Mouse (Mus musculus) stomach, embryonic 15.5 days (tissue): Measurements from ENCODE around the gene Cd276. TPM values are rescaled to one million over a fixed set of nuclear protein-coding genes. Genes with fewer than 3 reads are reported as not detected.

Experiments used
- ATAC-seq: fragments of 200-750 bp; cut with Nextera tagmentation; 2 replicates; pipeline ENCODE4 v1.8.0; 2017; ENCODE audit warnings: low read depth, moderate number of reproducible peaks, moderate TSS enrichment; ENCODE audit not compliant: insufficient read depth, low FRiP score
- H3K27ac ChIP-seq: fragments of 300-500 bp; sonication (generic); 2 replicates; pipeline ENCODE4 v1.5.1; 2015; ENCODE audit warnings: mild to moderate bottlenecking, inconsistent platforms
- H3K27me3 ChIP-seq: fragments of 300-500 bp; sonication (generic); replicated peaks from 2 replicates; pipeline ENCODE4 v1.6.1; 2015; ENCODE audit warnings: inconsistent platforms
- H3K36me3 ChIP-seq: fragments of 300-500 bp; sonication (generic); 2 replicates; pipeline ENCODE4 v1.6.1; 2015; ENCODE audit warnings: inconsistent platforms
- H3K4me1 ChIP-seq: fragments of 300-500 bp; sonication (generic); 2 replicates; pipeline ENCODE4 v1.6.1; 2015; ENCODE audit warnings: inconsistent platforms
- H3K4me2 ChIP-seq: fragments of 300-500 bp; sonication (generic); 2 replicates; pipeline ENCODE4 v1.6.1; 2015; ENCODE audit warnings: mild to moderate bottlenecking, inconsistent platforms
- H3K4me3 ChIP-seq: fragments of 300-500 bp; sonication (generic); replicated peaks from 2 replicates; pipeline ENCODE4 v1.5.1; 2015; ENCODE audit warnings: inconsistent platforms
- H3K9ac ChIP-seq: fragments of 300-500 bp; sonication (generic); 2 replicates; pipeline ENCODE4 v1.6.1; 2015; ENCODE audit warnings: inconsistent platforms
- H3K9me3 ChIP-seq: fragments of 300-500 bp; sonication (generic); 2 replicates; pipeline ENCODE4 v1.6.1; 2016; ENCODE audit warnings: inconsistent platforms
- WGBS: fragments of 180-500 bp; shearing (Covaris S2); methylation state at CpG from one replicate; pipeline ENCODE4 v1.1.7; 2015; 5-methylcytosine and 5-hydroxymethylcytosine counted together
- polyA plus RNA-seq: library from polyadenylated mRNA; unstranded; fragments of >200 nt; fragmentation: Nextera tagmentation; extraction: Ambion mirVana; gene quantifications from 2 replicates; pipeline ENCODE4 v1.2.1, GENCODE M21; 2015

The Cd276 gene
- polyA plus RNA-seq, 1 experiment from 2014 or later, result 28.7 TPM

DNA sequence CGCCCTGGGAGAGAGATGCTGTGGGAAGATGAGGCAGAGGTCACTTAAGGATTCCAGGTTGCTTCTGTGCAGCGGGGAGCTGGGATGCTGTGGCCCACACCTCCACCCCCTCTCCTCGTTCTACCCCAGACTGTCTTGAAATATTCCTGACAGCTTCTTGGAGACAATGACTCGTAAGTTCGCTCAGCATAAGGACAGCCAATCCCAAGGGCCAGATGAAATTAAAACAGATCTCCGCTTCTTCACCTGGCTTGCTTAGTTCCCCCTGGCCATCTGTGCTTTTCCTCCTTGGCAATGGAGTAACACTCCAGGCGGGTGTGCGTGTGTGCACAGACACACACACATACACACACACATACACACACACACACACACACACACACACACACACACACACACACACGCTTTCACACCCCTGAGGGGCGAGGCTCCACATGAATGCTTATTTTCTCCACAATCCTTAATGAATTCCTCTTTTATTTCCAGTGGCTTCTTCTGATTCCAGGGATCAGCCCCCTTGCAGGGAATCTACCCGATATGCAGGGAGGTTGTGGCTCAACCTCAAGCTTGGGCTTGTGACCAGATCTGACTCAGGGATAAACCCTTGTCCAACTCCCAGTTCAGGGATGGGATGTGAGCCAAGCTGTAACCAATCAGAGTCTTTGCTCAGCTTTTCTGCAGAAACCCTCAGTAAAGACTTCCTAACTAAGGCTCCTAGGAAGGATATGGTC lies 8.4 kb downstream of the Cd276 start:
- H3K27ac ChIP-seq, result no peak overlapping the region
- no peaks in the 10 kb centered on the region for H3K27me3 ChIP-seq
- no peak overlapping the region for H3K9ac ChIP-seq
- H3K4me1 ChIP-seq, result peaks cover 26% of the 10 kb centered on the region
- H3K36me3 ChIP-seq, result no peaks in the 10 kb centered on the region
- no peak overlapping the region for H3K4me2 ChIP-seq
- H3K4me3 ChIP-seq, result no peak overlapping the region
- no peaks in the 10 kb centered on the region for H3K9me3 ChIP-seq
- no peak for ATAC-seq
- 72% methylated on average over 11 of the region's 11 CpGs for WGBS

DNA sequence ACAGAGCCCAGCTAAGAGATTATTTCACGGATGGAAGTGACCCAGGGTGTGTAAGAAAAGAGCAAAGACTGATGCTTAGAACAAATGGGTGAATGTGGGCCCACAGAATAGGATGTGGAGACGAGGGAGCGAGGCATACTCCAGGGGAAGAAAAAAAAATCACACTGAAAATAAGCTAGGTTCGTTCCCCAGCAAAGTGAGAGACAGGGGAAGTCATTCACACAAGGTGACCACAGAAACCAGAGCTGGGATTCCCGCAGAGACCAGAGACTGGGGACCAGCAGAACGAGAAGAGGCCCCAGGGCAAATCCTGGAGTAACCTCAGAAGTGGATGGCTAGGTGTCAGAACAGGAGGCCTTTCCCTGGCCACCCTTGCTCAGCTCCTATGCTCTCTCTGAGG lies 9.8 kb downstream of the Cd276 start:
- WGBS, result 63% methylated on average over 6 of the region's 6 CpGs
- Histone ChIP-seq H3K4me1 (peaks cover 29% of the 10 kb centered on the region), H3K27ac (no peak overlapping the region), H3K9me3 (no peaks in the 10 kb centered on the region), H3K27me3 (no peaks in the 10 kb centered on the region), H3K4me3 (no peak overlapping the region), H3K4me2 (0 out of 2 replicates have a peak overlapping the region, but pooled peaks have one; percentile 9), H3K9ac (no peak overlapping the region), H3K36me3 (no peaks in the 10 kb centered on the region)
- ATAC-seq, result no peak

DNA sequence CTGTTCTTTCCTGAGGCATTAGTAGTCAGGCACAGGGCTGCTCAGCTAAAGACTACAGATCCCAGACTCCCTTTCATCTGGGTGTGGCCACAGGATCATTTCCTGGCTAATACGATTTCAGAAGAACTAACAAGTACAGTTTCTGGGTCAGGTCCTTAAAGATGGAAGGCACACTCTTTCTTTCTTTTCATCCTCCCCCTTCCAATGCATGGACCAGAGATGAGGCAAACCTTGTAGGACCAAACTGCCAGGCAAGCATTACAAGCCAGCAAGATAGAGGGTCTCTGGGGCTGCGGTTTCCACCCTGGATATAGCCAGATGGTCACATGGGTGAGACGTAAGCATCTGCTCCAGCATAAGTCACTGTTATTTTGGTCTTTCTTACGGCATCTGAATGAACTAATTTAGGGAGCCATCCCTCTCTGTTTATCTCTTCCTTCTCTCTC lies 10.3 kb downstream of the Cd276 start:
- no peak overlapping the region for H3K27ac ChIP-seq
- H3K4me1 ChIP-seq, result peaks cover 29% of the 10 kb centered on the region

DNA sequence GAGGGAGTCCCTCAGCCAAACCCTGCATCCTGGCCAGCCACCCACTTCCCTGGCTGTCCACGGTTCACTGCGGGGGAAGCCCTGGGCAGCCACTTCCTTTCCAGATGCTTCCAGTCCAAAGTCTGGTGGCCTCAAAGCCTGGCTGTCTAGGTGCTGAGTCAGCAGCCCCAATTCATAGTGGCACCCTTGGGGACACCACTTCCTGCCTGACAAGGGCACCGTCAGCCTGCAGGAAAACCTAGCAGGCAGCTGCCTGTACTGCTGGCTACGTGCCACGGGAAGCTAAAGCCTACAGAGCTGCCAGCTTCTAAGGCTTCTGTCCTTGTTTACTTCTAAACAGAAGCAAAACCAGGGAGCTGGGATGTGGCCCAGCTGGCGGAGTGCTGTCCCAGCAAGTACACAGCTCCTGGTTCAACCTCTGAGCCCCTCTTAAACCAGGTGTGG lies 13.3 kb downstream of the Cd276 start:
- H3K27ac ChIP-seq, result peak overlapping the region; percentile 42; the same call in 1 of the 2 replicates
- peaks cover 11% of the 10 kb centered on the region for H3K36me3 ChIP-seq
- 0 out of 2 replicates have a peak, but pooled peaks have one; percentile 71 for ATAC-seq
- WGBS, result 33% methylated on average over 6 of the region's 6 CpGs
- no peak overlapping the region for H3K4me3 ChIP-seq
- H3K4me2 ChIP-seq, result no peak overlapping the region
- H3K9ac ChIP-seq, result no peak overlapping the region
- peaks cover 19% of the 10 kb centered on the region for H3K4me1 ChIP-seq
- no peaks in the 10 kb centered on the region for H3K27me3 ChIP-seq
- no peaks in the 10 kb centered on the region for H3K9me3 ChIP-seq

More for the DNA sequence above, 10.3 kb downstream of the Cd276 start:
- 52% methylated on average over 4 of the region's 4 CpGs for WGBS
- 0 out of 2 replicates have a peak overlapping the region, but pooled peaks have one; percentile 9 for H3K4me2 ChIP-seq
- H3K9me3 ChIP-seq, result no peaks in the 10 kb centered on the region
- no peak overlapping the region for H3K4me3 ChIP-seq
- ATAC-seq, result no peak
- no peaks in the 10 kb centered on the region for H3K27me3 ChIP-seq
- H3K36me3 ChIP-seq, result no peaks in the 10 kb centered on the region
- H3K9ac ChIP-seq, result no peak overlapping the region

DNA sequence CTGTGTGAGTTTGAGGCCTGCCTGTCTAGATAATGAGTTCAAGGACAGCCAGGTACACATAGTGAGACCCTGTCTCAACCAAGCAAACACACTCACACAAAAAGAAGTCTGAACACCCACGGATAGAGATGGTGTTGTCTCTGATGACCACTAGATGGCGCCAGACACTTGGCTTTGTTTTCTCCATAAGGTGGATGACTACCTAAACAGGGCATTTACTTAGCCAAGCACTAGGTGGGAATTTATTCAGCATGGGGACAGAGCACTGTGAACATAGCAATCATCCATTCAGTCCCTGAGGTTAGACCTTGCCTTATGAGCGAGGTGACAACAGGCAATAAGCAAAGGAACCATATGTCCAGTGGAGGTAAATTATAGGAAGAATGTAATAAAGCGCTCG lies 15.4 kb downstream of the Cd276 start:
- no peak for ATAC-seq
- Histone ChIP-seq H3K9ac (no peak overlapping the region), H3K27ac (no peak overlapping the region), H3K36me3 (peaks cover 17% of the 10 kb centered on the region), H3K4me1 (peaks cover 14% of the 10 kb centered on the region), H3K4me2 (no peak overlapping the region), H3K27me3 (no peaks in the 10 kb centered on the region), H3K9me3 (no peaks in the 10 kb centered on the region), H3K4me3 (no peak overlapping the region)
- 45% methylated on average over 5 of the region's 5 CpGs for WGBS

DNA sequence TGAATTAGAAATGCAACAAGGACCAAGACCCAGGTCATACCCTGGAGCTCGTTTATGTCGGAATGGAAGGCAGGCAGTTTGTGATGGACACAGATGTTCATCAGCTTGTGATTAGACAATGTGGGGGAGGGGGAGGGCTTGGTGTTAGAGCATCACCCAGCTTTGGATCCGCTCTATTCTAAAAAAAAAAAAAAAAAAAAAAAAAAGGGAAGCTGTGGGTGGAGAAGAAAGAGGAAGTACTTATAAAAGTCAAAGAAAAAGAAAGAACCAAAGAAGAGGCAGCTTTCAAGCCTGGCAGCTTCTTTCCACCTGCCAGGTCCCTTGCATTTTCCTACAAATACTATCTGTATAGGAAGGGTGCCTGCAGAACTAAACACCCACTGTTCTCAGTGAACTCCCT lies 17.5 kb downstream of the Cd276 start:
- no peak for ATAC-seq

DNA sequence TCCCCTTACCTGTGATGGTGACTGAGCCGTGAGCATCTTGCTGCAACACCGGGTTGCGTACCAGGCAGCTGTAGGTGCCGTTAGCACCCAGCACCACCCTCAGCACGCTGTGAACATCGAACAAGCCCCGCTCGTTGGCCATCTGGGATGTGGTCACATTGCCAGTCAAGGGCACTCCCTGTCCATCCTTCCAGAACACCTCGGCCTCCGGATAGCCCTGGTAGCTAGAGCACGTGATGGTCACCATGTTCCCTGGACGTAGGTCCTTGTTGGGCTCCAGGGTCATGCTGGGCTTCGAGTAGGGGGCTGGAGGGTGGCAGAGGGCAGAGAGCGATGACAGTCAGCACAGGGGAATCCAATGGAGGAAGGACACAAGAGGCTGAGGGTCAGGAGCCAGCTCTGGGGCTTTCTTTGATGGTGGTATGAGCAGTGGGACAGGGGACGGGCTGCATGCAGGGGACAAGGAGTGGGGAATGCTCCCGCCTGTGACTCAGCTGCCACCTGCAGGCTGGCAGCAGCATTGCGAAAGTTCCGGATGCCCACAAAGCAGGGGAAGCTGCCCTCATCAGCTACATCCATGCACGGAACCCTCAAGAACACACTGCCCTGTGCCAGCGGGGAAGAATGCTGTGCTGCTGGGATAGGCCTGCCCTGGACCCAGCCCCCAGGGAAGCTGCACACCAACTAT lies 19.6 kb downstream of the Cd276 start:
- H3K27me3 ChIP-seq, result no peaks in the 10 kb centered on the region
- no peak overlapping the region for H3K27ac ChIP-seq
- WGBS, result 79% methylated on average over 20 of the region's 20 CpGs
- H3K4me3 ChIP-seq, result no peak overlapping the region
- H3K9ac ChIP-seq, result no peak overlapping the region
- no peaks in the 10 kb centered on the region for H3K4me1 ChIP-seq
- no peak overlapping the region for H3K4me2 ChIP-seq
- peaks cover 23% of the 10 kb centered on the region for H3K36me3 ChIP-seq
- no peak for ATAC-seq
- no peaks in the 10 kb centered on the region for H3K9me3 ChIP-seq

More for the DNA sequence above, 17.5 kb downstream of the Cd276 start:
- H3K36me3 ChIP-seq, result peaks cover 17% of the 10 kb centered on the region
- no peak overlapping the region for H3K4me2 ChIP-seq
- H3K4me1 ChIP-seq, result peaks cover 12% of the 10 kb centered on the region
- no peaks in the 10 kb centered on the region for H3K9me3 ChIP-seq
- H3K9ac ChIP-seq, result no peak overlapping the region
- no peaks in the 10 kb centered on the region for H3K27me3 ChIP-seq
- WGBS, result 88% methylated on average over 3 of the region's 3 CpGs
- no peak overlapping the region for H3K27ac ChIP-seq
- no peak overlapping the region for H3K4me3 ChIP-seq

DNA sequence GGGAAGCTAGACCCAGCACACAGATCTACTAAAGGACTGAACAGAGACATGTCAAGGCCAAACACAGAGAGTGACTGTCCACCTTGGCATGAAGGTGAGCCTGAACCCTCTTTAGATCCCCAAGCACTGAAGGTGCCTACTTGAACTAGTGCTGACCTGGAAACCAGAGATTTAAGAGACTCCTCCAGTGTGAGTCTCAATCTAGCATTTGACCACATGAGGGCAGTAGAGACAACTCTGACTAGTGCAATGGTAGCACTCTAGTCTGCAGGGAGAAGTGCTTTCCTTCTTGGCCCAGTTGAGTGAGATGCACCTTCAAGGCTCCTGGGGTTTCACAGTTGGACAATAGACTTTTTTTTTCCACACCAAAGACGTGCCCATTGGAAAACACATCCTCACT lies 20.5 kb downstream of the Cd276 start:
- no peaks in the 10 kb centered on the region for H3K9me3 ChIP-seq
- no peak overlapping the region for H3K27ac ChIP-seq
- no peak for ATAC-seq
- peaks cover 23% of the 10 kb centered on the region for H3K36me3 ChIP-seq
- WGBS, result 27% methylated on average over 1 of the region's 1 CpGs
- H3K4me3 ChIP-seq, result no peak overlapping the region
- H3K27me3 ChIP-seq, result no peaks in the 10 kb centered on the region
- H3K4me1 ChIP-seq, result no peaks in the 10 kb centered on the region
- H3K4me2 ChIP-seq, result no peak overlapping the region
- no peak overlapping the region for H3K9ac ChIP-seq

DNA sequence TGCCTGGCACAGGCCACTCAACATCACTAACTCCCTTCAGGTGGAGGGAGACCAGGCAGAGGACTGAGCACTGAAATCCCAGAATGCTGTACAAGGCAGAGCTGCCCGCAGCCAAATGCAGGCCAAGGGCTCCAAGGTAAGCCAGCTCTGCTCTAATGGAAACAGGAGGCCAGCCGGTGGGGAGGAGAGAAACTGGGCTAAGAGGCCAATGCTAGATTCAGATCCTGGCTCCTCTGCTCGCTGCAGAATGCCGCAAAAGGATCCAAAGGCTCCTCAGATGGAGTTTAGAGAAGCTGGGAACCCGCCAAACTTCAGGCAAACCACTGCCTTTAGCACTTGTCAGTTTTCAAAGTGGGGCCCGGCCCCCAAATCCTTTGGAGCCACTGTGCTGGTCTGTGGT lies 21.9 kb downstream of the Cd276 start:
- Histone ChIP-seq H3K36me3 (peaks cover 20% of the 10 kb centered on the region), H3K4me2 (no peak overlapping the region), H3K9me3 (no peaks in the 10 kb centered on the region), H3K4me3 (no peak overlapping the region), H3K27me3 (no peaks in the 10 kb centered on the region), H3K9ac (no peak overlapping the region), H3K27ac (no peak overlapping the region), H3K4me1 (no peaks in the 10 kb centered on the region)
- 91% methylated on average over 6 of the region's 6 CpGs for WGBS
- no peak for ATAC-seq

DNA sequence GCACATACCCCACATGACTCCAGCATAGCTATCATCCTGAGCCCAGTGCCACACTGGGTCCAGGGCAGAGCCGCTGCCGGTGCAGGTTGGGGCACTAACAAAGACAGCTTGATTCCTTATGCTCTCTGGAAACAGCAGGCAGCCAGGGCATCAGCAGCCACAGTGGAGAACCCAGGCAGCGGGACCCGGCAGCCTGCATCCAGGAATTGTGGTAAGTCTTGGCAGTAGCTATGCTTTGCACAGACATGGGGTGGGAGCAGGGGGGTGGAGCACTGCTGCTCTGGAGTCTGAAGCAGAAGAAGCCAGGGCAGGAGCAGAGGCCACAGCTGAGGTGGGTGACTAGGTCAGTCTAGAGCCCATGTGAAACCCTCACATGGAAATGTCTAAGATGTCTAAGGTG lies 23.0 kb downstream of the Cd276 start:
- WGBS, result 92% methylated on average over 4 of the region's 4 CpGs
- no peak for ATAC-seq
- Histone ChIP-seq H3K4me3 (no peak overlapping the region), H3K9ac (no peak overlapping the region), H3K27me3 (no peaks in the 10 kb centered on the region), H3K4me2 (no peak overlapping the region), H3K4me1 (no peaks in the 10 kb centered on the region), H3K9me3 (no peaks in the 10 kb centered on the region), H3K36me3 (peaks cover 18% of the 10 kb centered on the region; the same call in 1 of the 2 replicates), H3K27ac (no peak overlapping the region)

DNA sequence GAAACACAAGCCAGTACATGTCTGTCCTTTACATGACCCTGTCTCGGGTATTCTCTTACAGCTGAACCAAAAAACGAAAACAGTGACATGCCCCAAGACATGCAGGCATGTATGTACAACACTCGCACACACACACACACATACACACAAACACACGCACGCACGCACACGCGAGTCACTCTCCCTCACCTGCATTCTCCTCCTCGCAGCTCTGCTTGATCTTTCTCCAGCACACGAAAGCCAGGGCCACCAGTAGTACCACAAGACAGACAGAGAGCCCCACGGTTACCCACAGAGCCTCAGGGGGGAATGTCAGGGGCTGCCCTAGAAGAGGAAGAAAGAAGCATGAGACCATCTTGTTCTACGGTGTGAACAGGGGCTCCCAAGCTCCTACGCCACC lies 24.8 kb downstream of the Cd276 start:
- H3K4me2 ChIP-seq, result no peak overlapping the region
- H3K9me3 ChIP-seq, result no peaks in the 10 kb centered on the region
- H3K36me3 ChIP-seq, result 0 out of 2 replicates have a peak, but pooled peaks cover 14% of the 10 kb centered on the region
- no peak for ATAC-seq
- no peak overlapping the region for H3K27ac ChIP-seq
- no peak overlapping the region for H3K9ac ChIP-seq
- H3K4me3 ChIP-seq, result no peak overlapping the region
- H3K27me3 ChIP-seq, result no peaks in the 10 kb centered on the region
- H3K4me1 ChIP-seq, result no peaks in the 10 kb centered on the region
- 89% methylated on average over 13 of the region's 13 CpGs for WGBS

DNA sequence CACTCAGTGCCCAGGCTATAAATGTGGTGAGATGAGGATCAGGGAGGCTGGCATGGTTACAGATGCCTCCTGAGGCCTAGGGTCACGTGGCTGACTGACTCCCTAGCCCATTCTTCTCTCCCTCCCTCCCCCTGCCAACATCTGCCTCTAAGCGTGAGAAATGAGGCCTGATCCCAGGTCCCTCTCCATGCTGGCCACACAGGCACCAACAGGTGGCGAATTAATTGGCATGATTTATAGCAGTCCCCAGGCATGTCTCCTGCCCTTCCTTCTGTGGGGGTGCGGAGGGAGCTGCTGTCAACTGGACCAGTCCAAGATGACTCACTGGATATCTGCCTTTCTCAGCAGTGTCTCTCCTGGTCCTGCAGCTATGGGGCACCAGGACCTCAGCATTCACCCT lies 27.4 kb downstream of the Cd276 start:
- no peak overlapping the region for H3K27ac ChIP-seq
- H3K4me3 ChIP-seq, result no peak overlapping the region
- no peaks in the 10 kb centered on the region for H3K9me3 ChIP-seq
- no peak for ATAC-seq
- H3K9ac ChIP-seq, result no peak overlapping the region
- no peaks in the 10 kb centered on the region for H3K27me3 ChIP-seq
- 67% methylated on average over 4 of the region's 4 CpGs for WGBS
- no peak overlapping the region for H3K4me2 ChIP-seq
- no peaks in the 10 kb centered on the region for H3K4me1 ChIP-seq
- 0 out of 2 replicates have a peak, but pooled peaks cover 20% of the 10 kb centered on the region for H3K36me3 ChIP-seq
